Mouse (Mus musculus) adrenal gland, postnatal 4 days (tissue): ENCODE measurements around the gene Tanc2. TPM values are rescaled to one million over a fixed set of nuclear protein-coding genes. Genes with fewer than 3 reads are reported as not detected.

ENCODE experiments used
- DNase-seq, 2 experiments: peaks; one replicate each; pipeline ENCODE4 v3.0.0; 2021 to 2022; ENCODE audit warnings: low spot score in 2 of 2, mixed read lengths in 2 of 2
- total RNA-seq, 2 experiments: library from RNA; stranded (reverse); gene quantifications; 2 replicates each; pipeline ENCODE4 v1.2.3; 2021

Tanc2 gene
- total RNA-seq, 2 experiments from 2014 or later = 33.3 to 40.2 TPM

- DNase-seq = no peak
These were observed 361.8 kb downstream of the Tanc2 start for GRCm38 (mm10) chr11:105951601-105952044.

GRCm38 (mm10) chr11:105952111-105952510 lies 362.3 kb downstream of the Tanc2 start:
- DNase-seq = no peak

- DNase-seq = no peak
These were observed 363.2 kb downstream of the Tanc2 start, which contains the start of gene Cyb561 for GRCm38 (mm10) chr11:105952911-105953386. Gene Cyb561, minus strand, starts transcription at chr11:105953336.

GRCm38 (mm10) chr11:105953402-105953801 lies 363.6 kb downstream of the Tanc2 start:
- peak in 1 of 2 experiments; percentile 36 for DNase-seq

- DNase-seq = no peak
These were observed 366.1 kb downstream of the Tanc2 start for GRCm38 (mm10) chr11:105955815-105956430.

GRCm38 (mm10) chr11:105957501-105957900 lies 367.7 kb downstream of the Tanc2 start:
- DNase-seq = no peak

GRCm38 (mm10) chr11:105958566-105958965 lies 368.8 kb downstream of the Tanc2 start:
- no peak for DNase-seq

GRCm38 (mm10) chr11:105959355-105959754 lies 369.6 kb downstream of the Tanc2 start:
- no peak for DNase-seq

- DNase-seq = no peak
These were observed 374.9 kb downstream of the Tanc2 start for GRCm38 (mm10) chr11:105964691-105965090.

GRCm38 (mm10) chr11:105966288-105966687 lies 376.5 kb downstream of the Tanc2 start:
- no peak for DNase-seq

- DNase-seq = no peak
These were observed 378.2 kb downstream of the Tanc2 start, which contains the start of gene Ace for GRCm38 (mm10) chr11:105967741-105968574. Gene Ace, plus strand, starts transcription at chr11:105967945.

GRCm38 (mm10) chr11:105968948-105969347 lies 379.2 kb downstream of the Tanc2 start:
- DNase-seq = no peak

- no peak for DNase-seq
These were observed 379.7 kb downstream of the Tanc2 start for GRCm38 (mm10) chr11:105969516-105969915.

GRCm38 (mm10) chr11:105974593-105974992 lies 384.8 kb downstream of the Tanc2 start:
- no peak for DNase-seq

- DNase-seq = no peak
These were observed 385.3 kb downstream of the Tanc2 start for GRCm38 (mm10) chr11:105975050-105975449.

- DNase-seq = no peak
These were observed 385.9 kb downstream of the Tanc2 start for GRCm38 (mm10) chr11:105975636-105976035.

GRCm38 (mm10) chr11:105978232-105978631 lies 388.4 kb downstream of the Tanc2 start:
- no peak for DNase-seq

- no peak for DNase-seq
These were observed 388.8 kb downstream of the Tanc2 start for GRCm38 (mm10) chr11:105978634-105979033.
